Comparison of ENCODE assay signal across 25 mouse cellular contexts in the genomic region with DNA sequence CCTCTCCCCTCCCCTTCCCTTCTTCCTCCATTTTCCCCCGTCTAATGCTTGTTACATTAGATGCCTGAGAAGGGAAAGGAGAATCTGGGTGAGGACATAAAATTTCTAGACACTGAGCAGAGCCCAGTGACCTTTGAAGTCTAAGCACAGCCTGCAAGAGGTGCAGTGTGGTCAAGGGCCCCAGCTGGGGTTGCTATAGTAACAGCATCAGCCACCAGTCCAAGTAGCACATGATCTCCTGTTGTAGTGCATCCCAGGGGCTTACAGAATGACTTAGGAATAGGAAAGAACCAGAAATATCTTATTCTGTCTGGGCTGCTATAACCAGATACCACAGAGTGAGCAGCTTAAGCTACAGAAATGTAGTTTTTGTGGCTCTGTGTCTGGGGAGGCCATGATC. TPM values are rescaled to one million over a fixed set of nuclear protein-coding genes. Genes with fewer than 3 reads are reported as not detected.
A peak's percentile ranks its signal among the peaks of the same experiment; 100 is the strongest.
DNase-seq lines count a peak whose midpoint lies in the region; ATAC-seq and TF ChIP-seq lines count a peak whose summit lies in the region.
"Had no signal": no experiment of that assay in that cellular context is flagged by ENCODE, and none has a peak within 500 bp of the region (broad histone marks: within the 10 kb centered on the region; RNA-seq: fewer than 3 reads in every experiment).

No protein-coding gene starts in this region.

- peak; percentile 67 for ATAC-seq in hindbrain, embryonic 16.5 days
- ATAC-seq in hindbrain, embryonic 11.5 days (ENCODE audit: low FRiP score) = no peak
- no peak for ATAC-seq in limb, embryonic 14.5 days (ENCODE audit: low FRiP score, low read depth)
- ATAC-seq in midbrain, embryonic 15.5 days (replicated peaks) = peak; percentile 74
- ATAC-seq: forebrain, embryonic 15.5 days; intestine, postnatal 0 days had no signal

- H3K9ac ChIP-seq in hindbrain, embryonic 16.5 days (ENCODE audit: low read depth, low read length) = no peak overlapping the region
- no peak overlapping the region for H3K9ac ChIP-seq in hindbrain, embryonic 11.5 days (ENCODE audit: low read depth, low read length)
- H3K9ac ChIP-seq in limb, embryonic 14.5 days (ENCODE audit: low read depth, low read length, severe bottlenecking) = no peak overlapping the region
- no peak overlapping the region for H3K9ac ChIP-seq in midbrain, embryonic 15.5 days
- H3K9ac ChIP-seq: embryonic facial prominence, embryonic 13.5 days; forebrain, embryonic 15.5 days; hindbrain, embryonic 15.5 days; liver, embryonic 13.5 days had no signal

- H3K27me3 ChIP-seq in hindbrain, embryonic 16.5 days (replicated peaks; ENCODE audit: control insufficient read depth, insufficient read depth, low read length) = no peaks in the 10 kb centered on the region
- H3K27me3 ChIP-seq in hindbrain, embryonic 11.5 days (ENCODE audit: control insufficient read depth, insufficient read depth, low read length) = no peaks in the 10 kb centered on the region
- H3K27me3 ChIP-seq in limb, embryonic 14.5 days (ENCODE audit: control insufficient read depth, insufficient read depth, low read length) = no peaks in the 10 kb centered on the region
- no peaks in the 10 kb centered on the region for H3K27me3 ChIP-seq in midbrain, embryonic 15.5 days (replicated peaks)
- H3K27me3 ChIP-seq: embryonic facial prominence, embryonic 13.5 days; forebrain, embryonic 15.5 days; hindbrain, embryonic 15.5 days; liver, embryonic 13.5 days had no signal

- no peaks in the 10 kb centered on the region for H3K4me1 ChIP-seq in hindbrain, embryonic 16.5 days (ENCODE audit: control insufficient read depth, insufficient read depth, low read depth, low read length)
- no peaks in the 10 kb centered on the region for H3K4me1 ChIP-seq in hindbrain, embryonic 11.5 days (replicated peaks; ENCODE audit: control insufficient read depth, insufficient read depth, low read length)
- H3K4me1 ChIP-seq in limb, embryonic 14.5 days (ENCODE audit: control insufficient read depth, insufficient read depth, low read length) = no peaks in the 10 kb centered on the region
- H3K4me1 ChIP-seq in midbrain, embryonic 15.5 days = peaks cover 11% of the 10 kb centered on the region
- H3K4me1 ChIP-seq: forebrain, embryonic 15.5 days; heart, embryonic 10.5 days had no signal

- no peak overlapping the region for H3K4me2 ChIP-seq in hindbrain, embryonic 16.5 days (ENCODE audit: low read length)
- no peak overlapping the region for H3K4me2 ChIP-seq in hindbrain, embryonic 11.5 days (replicated peaks; ENCODE audit: low read depth, low read length)
- no peak overlapping the region for H3K4me2 ChIP-seq in limb, embryonic 14.5 days (replicated peaks; ENCODE audit: low read depth, low read length, severe bottlenecking)
- no peak overlapping the region for H3K4me2 ChIP-seq in midbrain, embryonic 15.5 days
- H3K4me2 ChIP-seq: embryonic facial prominence, embryonic 13.5 days; forebrain, embryonic 15.5 days; hindbrain, embryonic 15.5 days; liver, embryonic 13.5 days had no signal

- no peak for DNase-seq in hindbrain, embryonic 11.5 days (ENCODE audit: low spot score)
- DNase-seq in brain, adult 2 months (ENCODE audit: low read depth, low spot score) = peak; percentile 33
- peak; percentile 14 for DNase-seq in limb, embryonic 14.5 days (ENCODE audit: low spot score)
- no peak for DNase-seq in layer of hippocampus, adult 9-10 months (ENCODE audit: low spot score)
- DNase-seq in heart, postnatal 14 days = no peak
- DNase-seq: adrenal gland, postnatal 36 days; B cell, adult 2 months; cerebellum, adult 2 months; cerebellum, postnatal 36 days; kidney, postnatal 10 days; liver, embryonic 13.5 days had no signal

- H3K9me3 ChIP-seq in hindbrain, embryonic 16.5 days (ENCODE audit: control insufficient read depth, low read length) = no peaks in the 10 kb centered on the region
- no peaks in the 10 kb centered on the region for H3K9me3 ChIP-seq in hindbrain, embryonic 11.5 days (ENCODE audit: control insufficient read depth, low read length)
- no peaks in the 10 kb centered on the region for H3K9me3 ChIP-seq in limb, embryonic 14.5 days (ENCODE audit: control insufficient read depth, low read length)
- no peaks in the 10 kb centered on the region for H3K9me3 ChIP-seq in midbrain, embryonic 15.5 days
- H3K9me3 ChIP-seq: embryonic facial prominence, embryonic 13.5 days; forebrain, embryonic 15.5 days; heart, embryonic 10.5 days; hindbrain, embryonic 15.5 days; liver, embryonic 13.5 days had no signal

- H3K27ac ChIP-seq in hindbrain, embryonic 16.5 days (ENCODE audit: low read depth, low read length) = no peak overlapping the region
- H3K27ac ChIP-seq in hindbrain, embryonic 11.5 days (ENCODE audit: low read depth, low read length) = no peak overlapping the region
- no peak overlapping the region for H3K27ac ChIP-seq in limb, embryonic 14.5 days (replicated peaks; ENCODE audit: low read depth, low read length)
- peak overlapping the region; percentile 41; the same call in 1 of the 2 replicates for H3K27ac ChIP-seq in midbrain, embryonic 15.5 days
- H3K27ac ChIP-seq: embryonic facial prominence, embryonic 13.5 days; forebrain, embryonic 15.5 days; heart, embryonic 10.5 days; hindbrain, embryonic 15.5 days; left cerebral cortex, adult 2 months; liver, embryonic 13.5 days had no signal

- TF ChIP-seq POLR2A in limb, embryonic 14.5 days (IDR thresholded peaks at IDR 0.05; ENCODE audit: borderline replicate concordance, extremely low read depth, insufficient read depth, insufficient read length) = no peak

- H3K36me3 ChIP-seq in hindbrain, embryonic 16.5 days (ENCODE audit: control insufficient read depth, insufficient read depth, low read length) = no peaks in the 10 kb centered on the region
- H3K36me3 ChIP-seq in hindbrain, embryonic 11.5 days (ENCODE audit: control insufficient read depth, insufficient read depth, low read length) = no peaks in the 10 kb centered on the region
- no peaks in the 10 kb centered on the region for H3K36me3 ChIP-seq in limb, embryonic 14.5 days (ENCODE audit: control insufficient read depth, insufficient read depth, low read length)
- H3K36me3 ChIP-seq in midbrain, embryonic 15.5 days (replicated peaks) = no peaks in the 10 kb centered on the region
- H3K36me3 ChIP-seq: embryonic facial prominence, embryonic 13.5 days; forebrain, embryonic 15.5 days; heart, embryonic 10.5 days; hindbrain, embryonic 15.5 days had no signal

- no peak overlapping the region for H3K4me3 ChIP-seq in hindbrain, embryonic 16.5 days (ENCODE audit: low read length)
- no peak overlapping the region for H3K4me3 ChIP-seq in hindbrain, embryonic 11.5 days (ENCODE audit: low read depth, low read length)
- no peak overlapping the region for H3K4me3 ChIP-seq in limb, embryonic 14.5 days (replicated peaks; ENCODE audit: low read length)
- no peak overlapping the region for H3K4me3 ChIP-seq in midbrain, embryonic 15.5 days
- H3K4me3 ChIP-seq: embryonic facial prominence, embryonic 13.5 days; forebrain, embryonic 15.5 days; heart, embryonic 10.5 days; hindbrain, embryonic 15.5 days; left cerebral cortex, adult 2 months; liver, embryonic 13.5 days; myocyte had no signal

- WGBS in hindbrain, embryonic 16.5 days = 44% methylated on average over 1 of the region's 1 CpGs
- 44% methylated on average over 1 of the region's 1 CpGs for WGBS in hindbrain, embryonic 11.5 days
- 25% methylated on average over 1 of the region's 1 CpGs for WGBS in limb, embryonic 14.5 days
- WGBS in midbrain, embryonic 15.5 days = 44% methylated on average over 1 of the region's 1 CpGs

- intact Hi-C loops in heart, postnatal 14 days (cut with DNase I) = no loop called here

RNA-seq across cellular contexts. Expression of a gene that starts 22.7 kb away (rescaled TPM):
- polyA plus RNA-seq in hindbrain, embryonic 16.5 days (2015; fragmentation: Nextera tagmentation; extraction: Ambion mirVana) = 0.28 TPM in 1 of 2 replicates, not detected in the other
- polyA plus RNA-seq in hindbrain, embryonic 11.5 days (2014; fragmentation: Nextera tagmentation; extraction: Ambion mirVana) = 0.17 TPM in 1 of 2 replicates, not detected in the other
- polyA plus RNA-seq in limb, embryonic 14.5 days (2012; rRNA removed) = 1.5 and 1.6 TPM in 2 replicates
- polyA plus RNA-seq in limb, embryonic 14.5 days (2014; fragmentation: Nextera tagmentation; extraction: Ambion mirVana) = not detected in 2 replicates
- 0.69 and 0.77 TPM in 2 replicates for polyA plus RNA-seq in midbrain, embryonic 15.5 days (2015; fragmentation: Nextera tagmentation; extraction: Ambion mirVana)
- not detected for total RNA-seq in heart, postnatal 14 days (2021)
- total RNA-seq: adrenal gland, postnatal 36 days; left cerebral cortex, adult 2 months; megakaryocyte, adult 5-6 weeks; neutrophil, adult 5-6 weeks had no signal
- polyA plus RNA-seq: embryonic facial prominence, embryonic 13.5 days; forebrain, embryonic 15.5 days; limb, embryonic 11.5 days; lung, postnatal 0 days; myocyte; urinary bladder, adult 2 months had no signal

Comparison
In these comparisons a context has a peak if more than half of its experiments do, and no peak if none do; other contexts are left out.
1. ATAC-seq: peak in hindbrain, embryonic 16.5 days (single experiment) and midbrain, embryonic 15.5 days (single experiment); none in hindbrain, embryonic 11.5 days (single experiment) and limb, embryonic 14.5 days (single experiment).
2. DNase-seq: peak in brain, adult 2 months (single experiment) and limb, embryonic 14.5 days (single experiment); none in hindbrain, embryonic 11.5 days (single experiment), layer of hippocampus, adult 9-10 months (single experiment) and heart, postnatal 14 days (0 of 2).